Mouse (Mus musculus) ES-E14 (cell line): Measurements from ENCODE around the gene F8a.
"Not testable (repeated sequence)": the region's sequence is repeated elsewhere in the genome, so short reads cannot be mapped to it uniquely, and the experiment has no call there.

Source experiments
- CHD2 ChIP-seq: IDR thresholded peaks from 2 replicates; pipeline ENCODE4 v1.6.1; 2014; ENCODE audit warnings: mild to moderate bottlenecking, low read depth, low read length, inconsistent platforms
- HCFC1 ChIP-seq: IDR thresholded peaks from 2 replicates; pipeline ENCODE4 v1.6.1; 2012; ENCODE audit warnings: low read length, inconsistent platforms, borderline replicate concordance; ENCODE audit not compliant: insufficient read depth
- MAFK ChIP-seq: IDR thresholded peaks from 2 replicates; pipeline ENCODE4 v1.6.1; 2014; ENCODE audit warnings: mild to moderate bottlenecking, low read depth, low read length, inconsistent platforms; ENCODE audit not compliant: insufficient read depth
- ZC3H11A ChIP-seq: IDR thresholded peaks from 2 replicates; pipeline ENCODE4 v1.6.1; 2012; ENCODE audit warnings: low read depth, mild to moderate bottlenecking, inconsistent platforms, low read length, borderline replicate concordance
- ZNF384 ChIP-seq: IDR thresholded peaks from 2 replicates; pipeline ENCODE4 v1.6.1; 2012; ENCODE audit warnings: low read depth, low read length, inconsistent platforms

- TF ChIP-seq ZNF384, HCFC1, MAFK, CHD2, ZC3H11A: not testable (repeated sequence)
Observed at GRCm38 (mm10) chrX:73265270-73265669, 37.2 kb downstream of the F8a start, which contains the start of gene Xlr3c.
